Mouse (Mus musculus): ENCODE data around the gene Wwc1. TPM values are rescaled to one million over a fixed set of nuclear protein-coding genes. Genes with fewer than 3 reads are reported as not detected.

The Wwc1 gene
- polyA plus RNA-seq, 1 experiment from 2014 or later = 10.9 TPM

- Histone ChIP-seq H3K27ac (no peak overlapping the region), H3K36me3 (no peaks in the 10 kb centered on the region), H3K9ac (no peak overlapping the region), H3K9me3 (no peaks in the 10 kb centered on the region), H3K4me3 (replicated peaks) (no peak overlapping the region), H3K27me3 (replicated peaks) (no peaks in the 10 kb centered on the region), H3K4me1 (peaks cover 10% of the 10 kb centered on the region; the same call in 1 of the 2 replicates), H3K4me2 (no peak overlapping the region)
- ATAC-seq (ENCODE audit: insufficient read depth, low FRiP score, low read depth) = no peak
- WGBS = 81% methylated on average over 6 of the region's 6 CpGs
Measured at GRCm38 (mm10) chr11:35930511-35931060, 49.7 kb downstream of the Wwc1 start.

- H3K4me3 ChIP-seq (replicated peaks) = no peak overlapping the region
- H3K9ac ChIP-seq = no peak overlapping the region
- no peaks in the 10 kb centered on the region for H3K9me3 ChIP-seq
- H3K4me1 ChIP-seq = 0 out of 2 replicates have a peak, but pooled peaks cover 8% of the 10 kb centered on the region
- ATAC-seq (ENCODE audit: insufficient read depth, low FRiP score, low read depth) = no peak
- H3K36me3 ChIP-seq = no peaks in the 10 kb centered on the region
- H3K4me2 ChIP-seq = no peak overlapping the region
- no peak overlapping the region for H3K27ac ChIP-seq
- WGBS = 92% methylated on average over 12 of the region's 12 CpGs
- no peaks in the 10 kb centered on the region for H3K27me3 ChIP-seq (replicated peaks)
Measured at GRCm38 (mm10) chr11:35928453-35928852, 51.9 kb downstream of the Wwc1 start.

GRCm38 (mm10) chr11:35927309-35927708 is 53.0 kb downstream of the Wwc1 start:
- H3K4me1 ChIP-seq = 0 out of 2 replicates have a peak, but pooled peaks cover 5% of the 10 kb centered on the region
- H3K4me2 ChIP-seq = no peak overlapping the region
- no peak for ATAC-seq (ENCODE audit: insufficient read depth, low FRiP score, low read depth)
- H3K27me3 ChIP-seq (replicated peaks) = no peaks in the 10 kb centered on the region
- WGBS = 78% methylated on average over 14 of the region's 14 CpGs
- H3K4me3 ChIP-seq (replicated peaks) = no peak overlapping the region
- H3K36me3 ChIP-seq = no peaks in the 10 kb centered on the region
- no peak overlapping the region for H3K27ac ChIP-seq
- no peak overlapping the region for H3K9ac ChIP-seq
- no peaks in the 10 kb centered on the region for H3K9me3 ChIP-seq

- H3K9me3 ChIP-seq = no peaks in the 10 kb centered on the region
- peak; percentile 89 for ATAC-seq (ENCODE audit: insufficient read depth, low FRiP score, low read depth)
- peaks cover 13% of the 10 kb centered on the region; the same call in 1 of the 2 replicates for H3K4me1 ChIP-seq
- no peaks in the 10 kb centered on the region for H3K36me3 ChIP-seq
- no peak overlapping the region for H3K9ac ChIP-seq
- no peaks in the 10 kb centered on the region for H3K27me3 ChIP-seq (replicated peaks)
- 66% methylated on average over 7 of the region's 7 CpGs for WGBS
- no peak overlapping the region for H3K4me3 ChIP-seq (replicated peaks)
- 0 out of 2 replicates have a peak overlapping the region, but pooled peaks have one; percentile 17 for H3K4me2 ChIP-seq
- H3K27ac ChIP-seq = peak overlapping the region; percentile 72
Measured at GRCm38 (mm10) chr11:35925592-35925991, 54.7 kb downstream of the Wwc1 start.

GRCm38 (mm10) chr11:35922205-35922873 is 58.0 kb downstream of the Wwc1 start:
- H3K27me3 ChIP-seq (replicated peaks) = no peaks in the 10 kb centered on the region
- H3K27ac ChIP-seq = peak overlapping the region; percentile 48; the same call in 1 of the 2 replicates
- H3K9me3 ChIP-seq = no peaks in the 10 kb centered on the region
- no peak; the same call in 1 of the 2 replicates for ATAC-seq (ENCODE audit: insufficient read depth, low FRiP score, low read depth)
- H3K36me3 ChIP-seq = no peaks in the 10 kb centered on the region
- H3K4me2 ChIP-seq = no peak overlapping the region
- H3K4me1 ChIP-seq = peaks cover 16% of the 10 kb centered on the region; the same call in 1 of the 2 replicates
- WGBS = 29% methylated on average over 12 of the region's 12 CpGs
- no peak overlapping the region for H3K4me3 ChIP-seq (replicated peaks)
- no peak overlapping the region for H3K9ac ChIP-seq

GRCm38 (mm10) chr11:35920776-35921175 is 59.6 kb downstream of the Wwc1 start:
- 77% methylated on average over 5 of the region's 5 CpGs for WGBS
- peaks cover 16% of the 10 kb centered on the region; the same call in 1 of the 2 replicates for H3K4me1 ChIP-seq
- H3K27me3 ChIP-seq (replicated peaks) = no peaks in the 10 kb centered on the region
- ATAC-seq (ENCODE audit: insufficient read depth, low FRiP score, low read depth) = no peak
- H3K4me3 ChIP-seq (replicated peaks) = no peak overlapping the region
- H3K4me2 ChIP-seq = no peak overlapping the region
- H3K27ac ChIP-seq = no peak overlapping the region
- no peak overlapping the region for H3K9ac ChIP-seq
- H3K36me3 ChIP-seq = no peaks in the 10 kb centered on the region
- H3K9me3 ChIP-seq = no peaks in the 10 kb centered on the region

- 57% methylated on average over 9 of the region's 9 CpGs for WGBS
- H3K9me3 ChIP-seq = no peaks in the 10 kb centered on the region
- H3K36me3 ChIP-seq = no peaks in the 10 kb centered on the region
- no peak overlapping the region for H3K9ac ChIP-seq
- H3K4me1 ChIP-seq = peaks cover 14% of the 10 kb centered on the region; the same call in 1 of the 2 replicates
- H3K4me2 ChIP-seq = no peak overlapping the region
- H3K27me3 ChIP-seq (replicated peaks) = no peaks in the 10 kb centered on the region
- ATAC-seq (ENCODE audit: insufficient read depth, low FRiP score, low read depth) = no peak
- H3K27ac ChIP-seq = peak overlapping the region; percentile 54; the same call in 1 of the 2 replicates
- no peak overlapping the region for H3K4me3 ChIP-seq (replicated peaks)
Measured at GRCm38 (mm10) chr11:35919856-35920503, 60.3 kb downstream of the Wwc1 start.

- no peak for ATAC-seq (ENCODE audit: insufficient read depth, low FRiP score, low read depth)
- Histone ChIP-seq H3K27ac (no peak overlapping the region), H3K4me2 (no peak overlapping the region), H3K27me3 (replicated peaks) (no peaks in the 10 kb centered on the region), H3K4me1 (peaks cover 14% of the 10 kb centered on the region; the same call in 1 of the 2 replicates), H3K9ac (no peak overlapping the region), H3K9me3 (no peaks in the 10 kb centered on the region), H3K4me3 (replicated peaks) (no peak overlapping the region), H3K36me3 (no peaks in the 10 kb centered on the region)
- 65% methylated on average over 2 of the region's 2 CpGs for WGBS
Measured at GRCm38 (mm10) chr11:35919383-35919782, 60.9 kb downstream of the Wwc1 start.

- no peaks in the 10 kb centered on the region for H3K36me3 ChIP-seq
- H3K9ac ChIP-seq = no peak overlapping the region
- no peaks in the 10 kb centered on the region for H3K27me3 ChIP-seq (replicated peaks)
- 67% methylated on average over 8 of the region's 8 CpGs for WGBS
- H3K4me2 ChIP-seq = no peak overlapping the region
- H3K27ac ChIP-seq = peak overlapping the region; percentile 8; the same call in 1 of the 2 replicates
- H3K4me1 ChIP-seq = peaks cover 7% of the 10 kb centered on the region; the same call in 1 of the 2 replicates
- no peak overlapping the region for H3K4me3 ChIP-seq (replicated peaks)
- no peak for ATAC-seq (ENCODE audit: insufficient read depth, low FRiP score, low read depth)
- no peaks in the 10 kb centered on the region for H3K9me3 ChIP-seq
Measured at GRCm38 (mm10) chr11:35916466-35917185, 63.7 kb downstream of the Wwc1 start.

- 0 out of 2 replicates have a peak, but pooled peaks cover 3% of the 10 kb centered on the region for H3K4me1 ChIP-seq
- H3K4me2 ChIP-seq = no peak overlapping the region; the same call in 1 of the 2 replicates
- H3K4me3 ChIP-seq (replicated peaks) = no peak overlapping the region
- H3K36me3 ChIP-seq = no peaks in the 10 kb centered on the region
- H3K27me3 ChIP-seq (replicated peaks) = no peaks in the 10 kb centered on the region
- H3K9me3 ChIP-seq = no peaks in the 10 kb centered on the region
- peak; percentile 28; the same call in 1 of the 2 replicates for ATAC-seq (ENCODE audit: insufficient read depth, low FRiP score, low read depth)
- 53% methylated on average over 8 of the region's 8 CpGs for WGBS
- no peak overlapping the region for H3K9ac ChIP-seq
- peak overlapping the region; percentile 59 for H3K27ac ChIP-seq
Measured at GRCm38 (mm10) chr11:35915546-35915945, 64.8 kb downstream of the Wwc1 start.

- Histone ChIP-seq H3K4me3 (replicated peaks) (no peak overlapping the region), H3K4me1 (no peaks in the 10 kb centered on the region), H3K36me3 (no peaks in the 10 kb centered on the region), H3K9ac (no peak overlapping the region), H3K27me3 (replicated peaks) (no peaks in the 10 kb centered on the region), H3K27ac (no peak overlapping the region), H3K9me3 (no peaks in the 10 kb centered on the region), H3K4me2 (no peak overlapping the region)
- WGBS = 80% methylated on average over 6 of the region's 6 CpGs
- no peak for ATAC-seq (ENCODE audit: insufficient read depth, low FRiP score, low read depth)
Measured at GRCm38 (mm10) chr11:35913418-35914044, 66.8 kb downstream of the Wwc1 start.

Data from stomach, embryonic 15.5 days (tissue).